Mouse (Mus musculus) layer of hippocampus, postnatal 14 days (tissue): Measurements from ENCODE around the gene Gm10521. TPM values are rescaled to one million over a fixed set of nuclear protein-coding genes. Genes with fewer than 3 reads are reported as not detected.

ENCODE experiments used
- DNase-seq, 2 experiments: peaks; one replicate each; pipeline ENCODE4 v3.0.0; 2021 to 2022; ENCODE audit warnings: low spot score in 2 of 2, mixed read lengths in 1 of 2
- total RNA-seq, 2 experiments: library from RNA; stranded (reverse); gene quantifications; 2 replicates each; pipeline ENCODE4 v1.2.3; 2021

The Gm10521 gene
- total RNA-seq, 2 experiments from 2014 or later = 0.19 TPM; not detected in 1

GRCm38 (mm10) chr1:171946447-171946995 is 51.1 kb downstream of the Gm10521 start:
- no peak for DNase-seq

Other genes with a start within 250 kb of the Gm10521 start
- gene Slamf7, start 242.6 kb upstream of the Gm10521 start, total RNA-seq = not detected
- not detected for gene Cd48, start 213.7 kb upstream of the Gm10521 start, total RNA-seq
- gene Slamf1, start 128.5 kb upstream of the Gm10521 start, total RNA-seq = under 1 TPM in 1 of 2 experiments, not detected in 1; 0.31 TPM
- 1 to 10 TPM; 2.5 TPM for gene Cd84, start 56.0 kb upstream of the Gm10521 start, total RNA-seq
- not detected for gene Slamf6, start 21.9 kb downstream of the Gm10521 start, total RNA-seq
- 10 to 100 TPM; 21.9 to 22.4 TPM for gene Vangl2, start 132.8 kb downstream of the Gm10521 start, total RNA-seq
- gene Nhlh1, start 161.9 kb downstream of the Gm10521 start, total RNA-seq = under 1 TPM; 0.85 to 0.91 TPM
- gene Copa, start 186.9 kb downstream of the Gm10521 start, total RNA-seq = 100 to 1,000 TPM; 152 TPM
- gene Ncstn, start 187.1 kb downstream of the Gm10521 start, total RNA-seq = 10 to 100 TPM; 71.4 to 73.2 TPM
- gene Pex19, start 231.1 kb downstream of the Gm10521 start, total RNA-seq = 100 to 1,000 TPM in 1 of 2 experiments, 10 to 100 TPM in 1; 98.8 to 110 TPM